Mouse (Mus musculus) G1E (cell line): ENCODE data around the gene Taz.

Experiments used
- CTCF ChIP-seq: IDR thresholded peaks from 2 replicates; pipeline ENCODE4 v1.5.1; 2012; ENCODE audit warnings: low read depth, low read length, inconsistent platforms, mixed read lengths
- POLR2AphosphoS5 ChIP-seq: IDR thresholded peaks from 2 replicates; pipeline ENCODE4 v1.6.1; 2012; ENCODE audit warnings: low read depth, low read length, inconsistent platforms; ENCODE audit not compliant: insufficient replicate concordance

DNA sequence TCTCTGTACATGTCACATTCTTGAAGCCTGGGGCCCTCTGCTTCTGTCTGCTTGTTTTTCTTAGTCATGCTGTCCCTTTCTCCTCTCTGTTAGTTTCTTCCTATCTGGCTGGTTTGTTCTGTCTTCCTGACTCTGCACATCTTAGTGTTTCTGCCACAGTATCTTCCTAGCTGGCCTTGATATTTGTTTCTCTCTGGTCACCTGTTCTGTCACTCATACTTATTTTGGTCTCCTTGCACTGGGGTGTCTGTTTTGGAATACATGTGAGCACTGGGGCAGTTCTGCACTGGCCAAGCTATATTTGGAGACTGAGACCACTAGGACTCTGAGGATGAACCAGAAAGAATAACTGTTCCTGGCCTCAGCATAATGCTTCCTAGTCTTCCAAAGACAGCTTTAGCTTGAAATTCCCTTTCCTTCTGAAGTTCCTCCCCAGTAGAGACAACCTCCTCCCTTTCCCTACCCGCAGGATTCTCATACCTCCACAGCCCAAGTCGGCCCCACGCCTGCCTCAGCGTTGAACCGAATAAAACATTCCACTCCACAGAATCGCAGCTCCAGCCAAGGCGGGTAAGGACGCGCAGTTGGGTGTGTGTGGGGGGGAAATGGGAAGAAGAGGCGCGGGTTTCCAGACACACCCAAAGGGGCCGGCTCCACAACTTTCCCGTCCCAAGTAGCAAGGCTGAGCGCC lies 526 bp upstream of the Taz start:
- TF ChIP-seq CTCF (no peak), POLR2AphosphoS5 (no peak)
